Mouse (Mus musculus): Measurements from ENCODE around the gene Eaf2.

- TF ChIP-seq NRF1 (IDR thresholded peaks at IDR 0.05; ENCODE audit: insufficient read depth, low read depth, low read length, poor library complexity, severe bottlenecking) (no peak), EP300 (IDR thresholded peaks at IDR 0.05; ENCODE audit: low read depth in 1 of 2, low read length in 2 of 2) (no peak), CTCF (IDR thresholded peaks at IDR 0.05 in 2 of 3, conservative IDR thresholded peaks at IDR 0.05 in 1 of 3; ENCODE audit: control insufficient read depth in 1 of 3, insufficient read depth in 1 of 3, low read depth in 2 of 3, low read length in 3 of 3, poor library complexity in 1 of 3, severe bottlenecking in 1 of 3) (no peak), UBTF (IDR thresholded peaks at IDR 0.05; ENCODE audit: borderline replicate concordance, insufficient read depth, low read depth, low read length) (no peak), GATA1 (IDR thresholded peaks at IDR 0.05; ENCODE audit: low read depth, low read length) (no peak), ZNF384 (IDR thresholded peaks at IDR 0.05; ENCODE audit: low read depth, low read length) (no peak), POLR2A (IDR thresholded peaks at IDR 0.05; ENCODE audit: control insufficient read depth in 1 of 2, insufficient read depth in 1 of 2, low read depth in 1 of 2, low read length in 2 of 2, poor library complexity in 1 of 2) (no peak), GABPA (IDR thresholded peaks at IDR 0.05; ENCODE audit: low read depth, low read length) (no peak)
Observed at GRCm38 (mm10) chr16:36771703-36772102, 103.1 kb downstream of the Eaf2 start.
